Mouse (Mus musculus) megakaryocyte, embryonic 14.5 days (primary cell): ENCODE measurements around the gene F7. TPM values are rescaled to one million over a fixed set of nuclear protein-coding genes. Genes with fewer than 3 reads are reported as not detected.
"Not testable (repeated sequence)": the region's sequence is repeated elsewhere in the genome, so short reads cannot be mapped to it uniquely, and the experiment has no call there.

Experiments
- H3K27me3 ChIP-seq: replicated peaks from 2 replicates; pipeline ENCODE3; 2012; ENCODE audit warnings: inconsistent platforms
- H3K36me3 ChIP-seq: replicated peaks from 2 replicates; pipeline ENCODE3; 2012; ENCODE audit warnings: low read length, inconsistent platforms, mixed read lengths
- H3K4me1 ChIP-seq: 2 replicates; pipeline ENCODE4 v1.6.1; 2012; ENCODE audit warnings: inconsistent platforms
- H3K4me3 ChIP-seq: replicated peaks from 2 replicates; pipeline ENCODE3; 2012; ENCODE audit warnings: moderate library complexity, mild to moderate bottlenecking, inconsistent platforms
- H3K9me3 ChIP-seq: 2 replicates; pipeline ENCODE4 v1.6.1; 2012; ENCODE audit warnings: inconsistent platforms
- FLI1 ChIP-seq: IDR thresholded peaks from 2 replicates; pipeline ENCODE4 v1.6.1; 2012; ENCODE audit warnings: low read length, inconsistent platforms, mixed read lengths
- GATA1 ChIP-seq: IDR thresholded peaks from 3 replicates; pipeline ENCODE4 v1.6.1; 2012; ENCODE audit warnings: mixed read lengths, low read length, inconsistent platforms, borderline replicate concordance
- polyA plus RNA-seq: library from polyadenylated mRNA; stranded (reverse); fragments of >175 nt; gene quantifications from 2 replicates; pipeline ENCODE4 v1.2.3, GENCODE M21; 2012; ENCODE audit warnings: low replicate concordance; ENCODE audit not compliant: insufficient read depth

F7 gene
- polyA plus RNA-seq, 1 experiment, result 11.8 TPM

- TF ChIP-seq FLI1 (no peak), GATA1 (no peak)
- Histone ChIP-seq H3K4me3 (no peak overlapping the region), H3K36me3 (peaks cover 99% of the 10 kb centered on the region), H3K27me3 (peaks cover 8% of the 10 kb centered on the region), H3K4me1 (peaks cover 18% of the 10 kb centered on the region), H3K9me3 (peaks cover 4% of the 10 kb centered on the region)
Observed at GRCm38 (mm10) chr8:13050550-13050949, 24.7 kb downstream of the F7 start.

- Histone ChIP-seq H3K4me1 (peaks cover 3% of the 10 kb centered on the region; the same call in 1 of the 2 replicates), H3K36me3 (peaks cover 47% of the 10 kb centered on the region), H3K27me3 (peaks cover 29% of the 10 kb centered on the region), H3K9me3 (peaks cover 4% of the 10 kb centered on the region), H3K4me3 (no peak overlapping the region)
- no peak for TF ChIP-seq GATA1
- no peak for TF ChIP-seq FLI1
Observed at GRCm38 (mm10) chr8:13057351-13057750, 31.5 kb downstream of the F7 start.

GRCm38 (mm10) chr8:13060441-13061150, 34.8 kb downstream of the F7 start, which contains the start of gene Proz:
Gene Proz, plus strand, starts transcription at chr8:13060914.
- Histone ChIP-seq H3K4me1 (peaks cover 10% of the 10 kb centered on the region; the same call in 1 of the 2 replicates), H3K27me3 (peaks cover 46% of the 10 kb centered on the region), H3K9me3 (peaks cover 4% of the 10 kb centered on the region), H3K4me3 (no peak within 1 kb of the TSS), H3K36me3 (peaks cover 14% of the 10 kb centered on the region)
- TF ChIP-seq GATA1 (no peak), FLI1 (no peak)

GRCm38 (mm10) chr8:13063112-13063511, 37.3 kb downstream of the F7 start:
- Histone ChIP-seq H3K4me1 (peaks cover 7% of the 10 kb centered on the region; the same call in 1 of the 2 replicates), H3K9me3 (peaks cover 4% of the 10 kb centered on the region), H3K27me3 (peaks cover 57% of the 10 kb centered on the region), H3K36me3 (no peaks in the 10 kb centered on the region), H3K4me3 (no peak overlapping the region)
- TF ChIP-seq FLI1 (no peak), GATA1 (no peak)

- TF ChIP-seq GATA1 (no peak), FLI1 (no peak)
- Histone ChIP-seq H3K4me3 (no peak overlapping the region), H3K36me3 (peaks cover 66% of the 10 kb centered on the region)
Observed at GRCm38 (mm10) chr8:13073255-13073654, 47.4 kb downstream of the F7 start.

GRCm38 (mm10) chr8:13075044-13075443, 49.2 kb downstream of the F7 start:
- TF ChIP-seq FLI1 (no peak), GATA1 (no peak)
- Histone ChIP-seq H3K4me1 (peaks cover 12% of the 10 kb centered on the region; the same call in 1 of the 2 replicates), H3K9me3 (no peaks in the 10 kb centered on the region), H3K27me3 (no peaks in the 10 kb centered on the region), H3K36me3 (peaks cover 84% of the 10 kb centered on the region), H3K4me3 (peak overlapping the region; percentile 9)

More at GRCm38 (mm10) chr8:13073255-13073654, 47.4 kb downstream of the F7 start:
- Histone ChIP-seq H3K4me1 (peaks cover 12% of the 10 kb centered on the region; the same call in 1 of the 2 replicates), H3K9me3 (no peaks in the 10 kb centered on the region), H3K27me3 (no peaks in the 10 kb centered on the region)

- not testable (repeated sequence) for H3K9me3 ChIP-seq, H3K27me3 ChIP-seq
- Histone ChIP-seq H3K36me3 (peaks cover 90% of the 10 kb centered on the region), H3K4me1 (peaks cover 12% of the 10 kb centered on the region; the same call in 1 of the 2 replicates), H3K4me3 (peak overlapping the region; percentile 43)
Observed at GRCm38 (mm10) chr8:13075579-13075978, 49.7 kb downstream of the F7 start.

- Histone ChIP-seq H3K27me3 (no peaks in the 10 kb centered on the region), H3K4me3 (no peak overlapping the region), H3K36me3 (peaks cover 100% of the 10 kb centered on the region)
Observed at GRCm38 (mm10) chr8:13077542-13077941, 51.7 kb downstream of the F7 start.

More at GRCm38 (mm10) chr8:13077542-13077941, 51.7 kb downstream of the F7 start:
- H3K4me1 ChIP-seq, result peaks cover 12% of the 10 kb centered on the region; the same call in 1 of the 2 replicates
- no peaks in the 10 kb centered on the region for H3K9me3 ChIP-seq
- no peak for TF ChIP-seq FLI1

Other genes starting within 250 kb of the F7 start
- 57.1 and 57.7 TPM in 2 replicates for gene Mcf2l, start 152.2 kb upstream of the F7 start, polyA plus RNA-seq
- 19.0 and 24.9 TPM in 2 replicates for gene F10, start 11.3 kb downstream of the F7 start, polyA plus RNA-seq
- 0.08 TPM in 1 of 2 replicates, not detected in the other for gene Proz, start 34.9 kb downstream of the F7 start, polyA plus RNA-seq
- 10.0 and 25.2 TPM in 2 replicates for gene Pcid2, start 79.4 kb downstream of the F7 start, polyA plus RNA-seq
- 5.8 and 14.3 TPM in 2 replicates for gene Cul4a, start 79.6 kb downstream of the F7 start, polyA plus RNA-seq
- 228 and 359 TPM in 2 replicates for gene Lamp1, start 133.1 kb downstream of the F7 start, polyA plus RNA-seq
- gene Grtp1, start 174.6 kb downstream of the F7 start, polyA plus RNA-seq, result 16.8 and 26.7 TPM in 2 replicates
- gene Adprhl1, start 228.1 kb downstream of the F7 start, polyA plus RNA-seq, result 0.11 TPM in 1 of 2 replicates, not detected in the other